Mouse (Mus musculus) adrenal gland, postnatal 25 days (tissue): ENCODE measurements around the gene Hsdl1. TPM values are rescaled to one million over a fixed set of nuclear protein-coding genes. Genes with fewer than 3 reads are reported as not detected.

Experiments
- DNase-seq: peaks from one replicate; pipeline ENCODE4 v3.0.0; 2021; ENCODE audit warnings: mixed read lengths
- total RNA-seq: library from RNA; stranded (reverse); gene quantifications from 2 replicates; pipeline ENCODE4 v1.2.3, GENCODE M21; 2021

Gene Hsdl1
- total RNA-seq, 1 experiment from 2014 or later, result 64.0 TPM

DNA sequence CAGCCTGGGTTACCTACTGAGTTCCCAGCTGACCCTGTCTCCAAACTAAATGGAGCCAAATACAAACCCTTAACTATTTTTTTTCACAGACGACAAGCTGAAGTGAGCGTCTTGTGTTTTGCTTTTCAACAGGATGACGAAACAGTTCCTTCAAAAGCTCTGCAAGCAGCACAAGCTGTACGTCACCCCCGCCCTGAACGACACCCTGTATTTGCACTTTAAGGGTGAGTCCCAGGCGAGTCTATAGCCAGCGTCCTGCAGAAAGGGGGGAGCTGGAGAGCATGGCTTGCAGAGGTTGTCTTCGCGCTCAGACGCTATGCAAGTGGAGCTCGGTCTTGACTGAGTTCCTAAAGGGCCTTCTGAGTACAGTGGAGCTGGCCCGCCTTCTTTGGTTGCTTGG is 4.1 kb upstream of the Hsdl1 start:
- DNase-seq, result no peak

DNA sequence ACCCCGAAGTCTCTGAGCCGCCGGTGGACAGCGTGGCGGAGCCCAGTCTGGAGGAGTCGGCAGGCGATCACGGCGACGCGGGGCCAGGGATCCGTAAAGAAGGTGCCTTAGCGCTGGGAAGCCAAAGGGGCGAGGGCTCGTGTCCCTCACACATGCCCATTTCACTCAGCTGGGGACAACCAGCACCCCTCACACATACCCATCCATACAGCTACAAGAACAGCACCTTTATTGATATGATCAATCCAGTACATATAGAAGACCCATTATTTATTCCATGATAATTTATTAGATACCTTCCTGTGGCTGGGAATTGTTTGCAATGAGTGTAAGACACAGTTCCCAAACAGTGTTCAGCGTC is 363 bp upstream of the Hsdl1 start:
- no peak for DNase-seq

- no peak for DNase-seq
Observed at GRCm38 (mm10) chr8:119572411-119572810, 2.6 kb downstream of the Hsdl1 start.

- DNase-seq, result no peak
Observed at GRCm38 (mm10) chr8:119571135-119571534, 3.8 kb downstream of the Hsdl1 start.

DNA sequence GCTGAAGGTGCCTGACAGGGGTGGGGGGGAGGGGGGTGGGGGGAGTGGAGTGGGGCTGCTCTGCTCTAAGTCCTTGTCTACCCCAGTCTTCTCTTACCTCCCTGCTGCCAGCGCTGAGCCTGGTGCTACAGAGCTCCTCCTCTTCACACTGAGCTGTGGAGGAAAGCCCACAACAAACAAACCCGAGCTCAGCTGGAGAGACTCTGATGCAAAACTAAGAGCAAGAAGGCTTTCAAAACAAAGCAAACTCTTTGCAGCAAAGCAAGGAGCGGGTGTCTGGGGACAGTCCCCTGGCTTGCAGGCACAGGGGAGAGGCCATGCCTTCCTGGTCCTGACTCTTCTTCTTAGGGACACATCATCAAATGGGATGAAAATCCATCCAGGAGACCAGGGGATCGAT is 5.1 kb downstream of the Hsdl1 start:
- no peak for DNase-seq

DNA sequence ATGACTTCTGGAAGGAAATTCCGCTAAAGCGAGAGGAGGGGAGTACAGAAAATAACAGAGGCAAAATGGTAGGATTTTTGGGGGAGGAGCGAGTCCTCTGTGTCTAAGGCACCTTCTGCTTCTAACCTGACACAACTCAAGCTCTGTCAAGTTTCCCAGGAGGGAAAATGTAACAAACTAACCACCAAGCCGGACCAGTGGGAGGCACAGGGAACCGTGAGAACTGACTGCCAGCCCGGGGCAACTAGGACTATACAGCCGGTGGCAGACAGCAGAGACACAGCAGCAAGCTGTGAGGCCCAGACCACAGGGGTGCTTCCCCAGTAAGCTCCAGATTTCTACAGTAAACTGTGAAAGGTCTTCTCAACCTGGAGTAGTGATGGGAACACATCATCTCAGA is 6.0 kb downstream of the Hsdl1 start:
- DNase-seq, result no peak

DNA sequence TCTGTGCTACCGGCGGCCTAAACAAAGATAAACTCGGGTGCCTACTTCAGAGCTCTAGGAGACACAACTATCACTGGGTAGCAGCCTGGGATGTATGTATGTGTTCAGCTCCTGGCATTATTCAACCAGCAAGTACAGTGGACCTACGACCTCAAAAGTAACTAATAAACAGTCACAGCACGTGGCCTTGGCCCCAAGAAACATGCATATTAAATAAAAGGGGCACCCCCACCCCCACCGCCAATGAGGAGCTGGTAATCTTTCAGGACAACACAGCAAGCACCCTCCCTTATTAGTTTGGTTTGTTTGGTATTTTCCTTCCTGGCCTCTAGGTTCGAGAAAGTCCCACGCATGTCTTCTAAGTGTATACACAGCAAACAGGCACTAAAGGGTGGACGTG is 6.7 kb downstream of the Hsdl1 start:
- DNase-seq, result no peak

GRCm38 (mm10) chr8:119566367-119566766 is 8.6 kb downstream of the Hsdl1 start:
- DNase-seq, result no peak

GRCm38 (mm10) chr8:119563849-119564251 is 11.1 kb downstream of the Hsdl1 start:
- no peak for DNase-seq

GRCm38 (mm10) chr8:119559402-119559720 is 15.6 kb downstream of the Hsdl1 start:
- DNase-seq, result no peak

- DNase-seq, result peak; percentile 99
Observed at GRCm38 (mm10) chr8:119558603-119559401, 16.2 kb downstream of the Hsdl1 start, which contains the start of gene Mbtps1. Gene Mbtps1 (minus strand): TSS chr8:119558735.

DNA sequence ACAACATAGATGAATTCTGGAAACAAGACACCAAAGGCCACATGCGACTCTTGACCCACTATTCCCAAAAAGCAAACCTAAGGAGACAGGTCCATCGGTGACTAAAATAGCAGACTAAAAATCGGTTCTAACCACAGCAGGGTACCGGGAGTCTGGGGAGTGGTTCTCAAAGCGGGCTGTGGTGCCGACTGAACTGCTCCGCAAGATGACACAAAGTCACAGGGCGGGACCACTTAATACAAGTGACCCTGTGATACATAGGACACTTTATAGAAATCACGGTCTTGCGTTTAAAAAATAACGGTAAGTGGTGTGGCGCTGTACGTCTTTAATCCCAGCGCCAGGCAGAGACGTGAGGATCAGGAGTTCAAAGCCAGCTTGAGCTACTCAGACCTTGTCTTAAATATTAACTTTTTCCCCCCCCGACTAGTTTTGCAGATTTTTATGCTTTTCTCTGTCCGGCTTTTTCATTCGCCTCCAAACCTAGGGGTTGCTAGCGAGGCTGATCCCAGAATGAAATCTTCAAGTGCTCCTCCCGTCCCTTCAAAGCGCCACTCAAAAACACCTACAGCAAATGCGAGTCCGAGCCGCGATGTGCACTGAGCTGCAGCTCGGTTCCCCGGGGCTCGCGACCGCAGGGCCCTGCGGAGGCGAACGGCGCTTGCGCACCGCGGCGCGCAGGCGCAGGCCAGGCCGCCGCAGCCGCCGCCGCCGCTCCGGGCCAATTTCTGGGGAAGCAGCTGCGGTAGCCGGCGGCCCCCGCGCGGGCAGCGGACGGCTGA is 17.0 kb downstream of the Hsdl1 start:
- DNase-seq, result peak; percentile 84

DNA sequence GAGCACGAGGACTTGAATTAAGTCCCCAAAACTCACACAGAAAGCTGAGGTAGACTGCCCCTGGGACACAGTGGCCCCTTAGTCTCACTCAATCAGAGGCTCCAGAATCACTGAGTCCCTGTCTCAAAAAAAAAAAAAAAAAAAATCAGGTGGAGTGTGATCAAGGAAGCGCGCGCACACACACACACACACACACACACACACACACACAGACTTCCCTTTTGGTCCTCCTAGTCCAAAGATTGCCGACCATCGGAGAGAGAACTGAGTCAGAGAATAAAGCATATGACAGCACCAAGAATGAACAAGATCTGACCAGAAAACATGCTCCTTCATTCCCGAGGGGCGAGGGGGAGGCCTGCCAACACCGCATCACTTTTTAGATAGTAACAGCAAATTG is 17.9 kb downstream of the Hsdl1 start:
- DNase-seq, result no peak

DNA sequence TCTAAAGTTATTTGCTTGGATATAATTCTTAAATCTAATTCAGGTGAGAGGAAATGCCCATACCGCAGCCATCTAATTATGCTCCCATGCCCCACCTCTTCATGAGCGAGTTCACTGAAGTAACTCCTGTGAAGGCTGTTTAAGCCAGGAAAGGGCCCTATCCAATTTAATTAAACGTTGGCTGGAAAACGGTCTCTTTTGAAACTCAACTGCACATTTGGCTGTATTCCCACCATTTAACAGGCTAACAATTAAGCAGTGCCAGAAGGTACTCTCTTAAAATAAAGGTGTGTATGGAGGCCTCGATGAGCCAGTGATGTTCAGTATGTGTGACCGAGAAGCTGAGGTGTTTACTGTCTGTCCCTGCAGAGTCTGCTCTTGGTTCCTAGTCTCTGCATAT is 19.1 kb downstream of the Hsdl1 start:
- DNase-seq, result no peak

GRCm38 (mm10) chr8:119552967-119553366 is 22.0 kb downstream of the Hsdl1 start:
- DNase-seq, result no peak

DNA sequence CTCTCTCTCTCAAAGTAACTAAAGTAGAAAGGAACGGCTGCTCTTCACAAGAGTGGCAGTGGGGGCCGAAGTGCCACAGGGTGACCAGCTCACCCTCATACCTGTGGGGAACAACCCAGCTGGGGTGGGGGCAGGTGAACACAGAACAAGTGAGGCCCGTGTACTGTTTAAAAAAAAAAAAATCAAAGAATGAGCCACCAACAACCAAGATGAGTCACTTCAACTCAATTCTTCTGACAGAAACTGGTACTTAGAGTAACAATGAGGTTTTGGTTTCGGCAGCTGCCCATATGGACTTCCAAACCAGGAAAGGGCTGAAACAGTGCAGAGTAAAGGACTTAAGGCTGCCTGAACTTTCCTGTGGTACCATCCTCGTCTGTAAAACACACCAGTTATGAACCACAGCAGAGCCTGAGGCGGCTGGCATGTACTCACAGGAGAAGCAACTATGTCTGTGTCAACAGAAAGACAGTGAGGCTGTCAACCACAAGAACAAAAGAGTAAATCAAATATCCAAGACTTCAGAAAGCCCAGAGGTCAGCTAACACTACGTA is 26.3 kb downstream of the Hsdl1 start:
- no peak for DNase-seq

- no peak for DNase-seq
Observed at GRCm38 (mm10) chr8:119547019-119547691, 27.8 kb downstream of the Hsdl1 start.

GRCm38 (mm10) chr8:119545791-119546190 is 29.2 kb downstream of the Hsdl1 start:
- no peak for DNase-seq

DNA sequence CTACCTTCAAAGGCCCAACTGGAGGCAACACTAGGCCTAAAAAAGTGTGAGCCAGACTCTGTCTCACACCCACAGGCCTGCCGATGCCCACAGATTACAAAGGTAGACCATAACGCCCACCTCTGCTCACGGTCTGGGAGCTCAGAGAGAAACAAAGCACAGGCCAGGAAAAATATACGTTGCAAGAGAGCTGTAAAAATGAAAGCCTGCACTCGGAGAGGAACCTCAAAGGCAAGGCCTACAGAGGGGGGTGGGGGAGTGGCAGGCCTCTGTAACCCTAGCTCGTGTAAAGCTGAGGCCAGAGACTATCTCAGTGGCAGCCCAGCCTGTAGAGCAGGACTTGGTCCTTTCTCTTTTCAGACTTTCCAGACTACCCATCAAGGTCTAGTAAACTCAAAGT is 29.8 kb downstream of the Hsdl1 start:
- DNase-seq, result no peak

- DNase-seq, result no peak
Observed at GRCm38 (mm10) chr8:119544606-119545005, 30.4 kb downstream of the Hsdl1 start.

- no peak for DNase-seq
Observed at GRCm38 (mm10) chr8:119531973-119532372, 43.0 kb downstream of the Hsdl1 start.

DNA sequence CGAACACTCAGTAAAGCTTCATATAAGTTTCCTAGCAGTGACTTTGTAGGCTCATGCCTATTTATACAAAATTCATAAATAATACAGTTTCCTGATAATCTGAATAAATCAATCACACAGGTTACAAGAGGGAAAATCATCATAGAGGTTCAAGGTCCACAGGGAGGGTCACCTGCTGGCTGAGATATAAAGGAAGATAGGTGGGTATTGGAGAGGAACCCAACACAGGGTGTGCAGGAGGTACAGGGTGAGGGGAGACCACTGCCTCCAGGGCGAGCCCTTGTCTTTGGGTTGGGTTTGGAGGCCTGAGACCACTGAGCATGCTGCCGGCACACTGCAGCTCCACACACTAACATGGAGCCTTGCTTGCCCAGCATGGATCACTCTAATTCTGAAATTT is 43.6 kb downstream of the Hsdl1 start:
- no peak for DNase-seq

DNA sequence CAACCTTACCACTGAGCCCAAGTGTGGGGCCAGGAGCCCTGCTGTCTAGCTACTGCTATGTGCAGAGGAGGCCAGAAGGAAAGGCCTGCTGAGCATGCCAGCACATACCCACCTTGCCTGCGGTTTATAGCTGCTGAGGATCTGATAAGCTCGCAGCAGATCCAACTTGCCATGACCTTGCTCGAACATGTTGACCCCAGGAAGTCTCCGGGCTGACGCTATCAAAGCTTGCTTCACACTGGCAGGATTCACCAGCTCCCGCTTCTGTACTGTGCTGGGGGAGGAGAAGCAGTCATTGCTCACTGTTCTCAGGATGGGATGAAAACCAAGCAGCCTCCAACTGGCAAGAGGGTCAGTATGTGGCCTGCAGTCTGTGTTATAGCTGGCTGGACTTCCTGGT is 44.0 kb downstream of the Hsdl1 start:
- DNase-seq, result no peak
